Comparison of ENCODE assay signal across 8 mouse cellular contexts in genomic region chr12:77790891-77791672, GRCm38 (mm10).
DNase-seq lines count a peak whose midpoint lies in the region; ATAC-seq lines count a peak whose summit lies in the region.

No protein-coding gene starts in this region.

- DNase-seq in ovary, adult 18-20 months (ENCODE audit: low spot score) = peak; percentile 50
- no peak for DNase-seq in ovary, postnatal 10 days (ENCODE audit: low spot score)
- peak; percentile 45 for DNase-seq in cerebellum, adult 11-12 months
- peak; percentile 86 for DNase-seq in heart, postnatal 4 days
- DNase-seq in lung, postnatal 14 days = peak; percentile 69
- no peak for DNase-seq in T-cell, adult 2 months (ENCODE audit: low spot score)
- no peak for DNase-seq in thymus, postnatal 25 days

- H3K27me3 ChIP-seq in midbrain, embryonic 13.5 days = peaks cover 4% of the 10 kb centered on the region

- no peak for ATAC-seq in midbrain, embryonic 13.5 days

- WGBS in midbrain, embryonic 13.5 days = 81% methylated on average over 13 of the region's 13 CpGs

- no peaks in the 10 kb centered on the region for H3K9me3 ChIP-seq in midbrain, embryonic 13.5 days

- H3K36me3 ChIP-seq in midbrain, embryonic 13.5 days = no peaks in the 10 kb centered on the region

- no peak overlapping the region for H3K27ac ChIP-seq in midbrain, embryonic 13.5 days

- no peak overlapping the region for H3K4me3 ChIP-seq in midbrain, embryonic 13.5 days (replicated peaks)

- H3K9ac ChIP-seq in midbrain, embryonic 13.5 days (replicated peaks) = no peak overlapping the region

- H3K4me1 ChIP-seq in midbrain, embryonic 13.5 days (replicated peaks) = peaks cover 17% of the 10 kb centered on the region

- H3K4me2 ChIP-seq in midbrain, embryonic 13.5 days (replicated peaks) = no peak overlapping the region

Comparison
In these comparisons a context has a peak if more than half of its experiments do, and no peak if none do; other contexts are left out.
1. DNase-seq: peak in ovary, adult 18-20 months (single experiment), cerebellum, adult 11-12 months (single experiment), heart, postnatal 4 days (single experiment) and lung, postnatal 14 days (single experiment); none in ovary, postnatal 10 days (single experiment), T-cell, adult 2 months (single experiment) and thymus, postnatal 25 days (single experiment).